Mouse (Mus musculus) retina, adult 2 months (tissue): ENCODE results near the gene Chd3.
"Not testable (repeated sequence)": the region's sequence is repeated elsewhere in the genome, so short reads cannot be mapped to it uniquely, and the experiment has no call there.

ENCODE experiments used
- DNase-seq: peaks from one replicate; pipeline ENCODE4 v3.0.0-alpha.2; 2012; ENCODE audit warnings: low read depth, low spot score

Chd3 gene

DNA sequence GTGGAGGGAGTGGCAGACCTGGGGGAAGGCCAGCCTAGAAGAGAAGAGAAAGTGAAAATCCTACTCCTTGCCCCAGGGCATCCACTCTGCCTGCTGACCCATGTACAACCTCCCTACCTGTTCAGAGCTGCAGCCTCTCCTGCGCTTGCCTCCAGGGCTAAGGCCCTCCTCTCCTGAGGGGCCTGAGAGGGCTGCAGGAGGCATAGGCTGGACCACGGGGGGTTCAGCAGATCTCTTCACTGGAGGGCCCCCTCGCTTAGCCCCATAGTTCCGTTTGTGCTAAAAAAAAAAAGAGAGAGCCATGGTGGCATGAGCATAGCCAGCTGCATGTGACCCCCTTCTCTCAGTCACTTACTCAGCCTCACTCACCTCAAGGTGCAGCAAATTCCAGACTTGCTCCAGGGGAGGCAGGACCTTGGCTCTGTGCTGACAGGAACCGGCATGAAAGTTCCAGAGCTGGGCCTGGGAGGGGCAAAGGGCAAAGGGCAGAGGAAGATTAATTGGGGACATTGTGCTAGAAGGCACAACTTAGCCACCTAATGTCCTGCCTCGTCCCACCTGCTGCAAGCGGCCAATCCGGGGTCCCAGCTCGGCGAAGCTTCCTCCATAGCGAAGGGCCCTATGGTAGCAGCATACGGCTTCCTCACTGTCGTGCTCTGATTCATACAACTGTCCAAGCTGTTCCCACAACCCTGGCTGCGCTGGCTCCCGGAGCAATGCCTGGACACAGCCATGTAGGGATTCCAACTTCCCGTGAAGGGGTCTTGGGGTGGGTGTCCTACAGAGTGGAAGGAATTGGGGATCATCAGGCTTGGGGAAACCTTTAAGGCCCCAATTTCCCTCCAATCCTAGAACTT, 37.9 kb upstream of the Chd3 start:
- no peak for DNase-seq

DNA sequence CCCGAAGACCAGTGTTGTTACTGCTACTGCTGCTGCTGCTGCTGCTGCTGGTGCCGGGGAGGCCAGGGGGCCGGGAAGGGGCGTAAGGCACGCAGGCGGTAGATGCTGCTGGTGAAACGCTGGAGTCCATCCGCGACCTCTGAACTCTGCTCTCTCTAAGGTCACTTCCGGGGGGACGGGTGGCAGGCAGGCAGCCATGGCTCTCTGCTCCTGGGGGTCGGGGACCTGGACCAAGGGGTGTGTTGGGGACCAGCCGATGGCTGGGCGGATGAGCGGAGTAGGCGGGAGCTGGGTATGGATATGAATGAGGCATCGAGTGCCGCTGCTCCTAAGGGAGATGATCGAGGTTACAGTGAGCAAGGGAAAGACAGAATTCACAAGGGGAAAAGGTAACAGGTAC, 37.1 kb upstream of the Chd3 start:
- no peak for DNase-seq

DNA sequence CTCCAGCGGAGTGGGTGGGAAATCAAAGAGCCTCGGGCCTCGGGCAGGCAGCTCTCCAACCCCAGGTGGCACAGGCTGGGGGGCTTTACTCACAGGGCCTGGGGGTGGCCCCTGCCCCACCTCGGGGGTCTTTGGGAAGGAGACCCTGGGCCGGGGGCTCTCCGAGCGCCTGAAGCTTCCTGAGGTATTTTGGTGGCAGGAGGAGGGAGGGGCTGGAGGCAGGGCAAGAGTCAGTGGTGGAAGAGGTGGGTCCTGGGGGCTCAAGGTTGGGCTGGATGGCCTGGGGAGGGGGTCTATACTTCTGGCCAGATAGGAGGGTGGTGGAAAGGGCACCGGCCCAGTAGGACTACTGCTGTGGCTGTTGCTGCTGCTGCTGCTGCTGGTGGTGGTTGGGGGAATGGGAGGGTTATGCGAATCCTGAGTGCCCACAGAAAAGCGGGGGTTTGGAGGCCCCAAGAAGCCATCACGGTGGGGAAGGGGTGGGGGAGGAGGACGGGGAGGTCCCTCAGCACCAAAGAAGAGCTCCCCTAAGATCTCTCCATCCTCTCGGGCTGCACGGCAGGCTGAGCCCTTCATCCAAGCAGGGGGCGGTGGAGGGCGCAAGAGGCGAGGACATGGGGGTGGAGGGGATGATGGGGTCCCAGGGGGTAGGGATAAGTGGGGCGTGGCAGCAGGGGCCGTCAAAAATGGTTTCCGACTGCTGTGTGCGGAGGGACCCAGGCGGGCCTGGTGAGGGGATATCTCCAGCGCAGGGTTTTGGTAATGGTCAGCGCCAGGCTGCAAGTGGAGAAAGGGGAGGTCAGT, 36.4 kb upstream of the Chd3 start:
- no peak for DNase-seq

DNA sequence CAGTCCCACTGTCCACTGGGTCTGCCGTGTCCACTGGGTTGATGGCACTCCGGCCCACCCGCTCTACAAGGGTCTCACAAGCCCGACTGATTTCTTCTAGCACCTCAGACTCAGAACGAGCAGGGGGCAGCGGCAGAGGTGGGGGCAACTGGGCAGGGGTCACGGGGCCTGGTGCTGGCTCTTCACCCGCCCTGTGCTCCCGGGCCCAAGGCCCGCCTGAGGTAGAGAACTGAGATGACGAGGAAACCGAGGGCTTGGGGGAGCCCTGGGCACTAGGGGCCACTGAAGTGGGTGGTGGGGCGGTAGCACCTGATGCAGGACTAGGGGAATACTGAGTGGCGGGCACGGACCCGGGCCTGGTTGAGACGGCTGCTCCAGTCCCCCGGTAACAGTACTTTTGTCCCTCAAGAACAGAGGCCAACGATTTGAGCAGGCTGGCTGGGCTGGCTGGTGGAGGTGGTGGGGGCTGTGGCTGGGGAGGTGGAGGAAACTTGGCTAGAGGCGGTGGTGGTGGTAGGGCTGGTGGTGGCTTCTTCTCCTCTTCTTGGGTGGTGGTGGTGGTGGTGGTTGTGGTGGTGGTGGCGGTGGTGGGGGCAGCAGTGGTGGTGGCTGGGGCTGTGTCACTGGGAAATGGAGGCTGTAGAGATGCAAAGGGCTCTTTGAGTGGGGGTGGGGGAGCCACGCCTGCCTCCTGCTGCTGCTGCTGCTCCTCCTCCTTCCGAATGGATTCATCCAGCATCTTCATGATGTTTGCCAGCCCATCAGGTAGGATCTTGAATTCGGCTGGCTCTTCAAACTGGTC, 35.6 kb upstream of the Chd3 start:
- no peak for DNase-seq

DNA sequence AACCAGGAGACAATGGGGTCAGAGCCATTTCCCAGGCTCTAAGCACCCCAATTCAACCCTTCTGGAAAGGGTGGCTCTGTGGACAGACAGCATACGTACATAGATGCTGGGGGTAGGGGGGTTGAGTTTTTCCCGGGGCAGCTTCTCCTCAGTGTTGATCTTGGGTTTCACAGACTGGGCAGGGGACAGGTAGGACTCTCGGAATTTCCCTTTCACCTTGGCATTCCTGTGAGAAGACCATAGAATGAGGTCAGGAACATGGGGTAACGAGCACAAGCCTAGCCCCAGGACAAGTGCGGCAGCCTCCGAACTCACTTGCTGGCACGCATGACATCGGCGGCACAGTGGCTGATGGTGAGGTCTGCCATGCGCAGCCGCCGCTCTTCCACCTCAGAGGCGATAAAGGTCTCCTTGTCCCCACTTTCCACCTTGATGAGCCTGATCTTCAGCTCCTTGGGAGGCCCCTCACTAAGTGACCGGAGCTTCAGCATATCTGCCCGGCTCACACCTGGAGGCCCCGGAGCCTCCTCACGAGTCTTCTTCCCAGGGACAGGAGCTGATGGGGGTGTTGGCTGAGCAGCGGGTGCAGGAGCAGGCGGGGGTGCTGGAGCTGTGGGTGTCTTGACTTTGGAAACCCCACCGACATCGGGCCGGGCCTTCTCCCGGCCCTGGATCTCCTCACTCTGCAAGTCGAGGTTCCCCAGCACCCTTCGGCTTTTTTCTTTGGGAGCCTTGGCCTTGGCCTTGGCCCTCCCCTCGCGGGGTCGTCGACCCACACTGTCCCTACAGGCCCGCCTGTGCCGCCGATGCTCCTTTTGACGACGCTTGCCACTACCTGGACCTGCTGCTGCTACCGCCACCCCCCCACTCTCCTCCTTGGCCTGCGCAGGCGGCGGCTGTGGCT, 34.7 kb upstream of the Chd3 start:
- no peak for DNase-seq

DNA sequence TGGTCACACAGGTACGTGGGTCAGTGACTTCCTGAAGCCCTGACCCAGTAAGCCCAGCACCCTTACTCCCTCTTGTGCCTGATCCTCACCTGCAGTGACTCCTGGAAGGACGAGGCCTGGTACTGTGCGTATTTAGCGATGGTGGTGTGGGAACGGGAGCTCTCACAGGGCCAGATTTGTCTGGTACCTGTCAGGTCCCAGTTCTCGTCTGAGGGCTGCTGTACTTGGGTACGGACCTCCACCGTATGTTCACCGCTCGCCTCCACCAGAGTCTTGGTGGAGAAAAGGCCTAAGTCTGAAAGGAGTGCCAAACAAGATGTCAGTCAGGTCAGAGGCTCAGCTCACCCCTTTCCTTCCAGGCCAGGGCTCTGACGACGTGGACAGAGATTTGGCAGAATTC, 32.8 kb upstream of the Chd3 start:
- DNase-seq, result no peak

DNA sequence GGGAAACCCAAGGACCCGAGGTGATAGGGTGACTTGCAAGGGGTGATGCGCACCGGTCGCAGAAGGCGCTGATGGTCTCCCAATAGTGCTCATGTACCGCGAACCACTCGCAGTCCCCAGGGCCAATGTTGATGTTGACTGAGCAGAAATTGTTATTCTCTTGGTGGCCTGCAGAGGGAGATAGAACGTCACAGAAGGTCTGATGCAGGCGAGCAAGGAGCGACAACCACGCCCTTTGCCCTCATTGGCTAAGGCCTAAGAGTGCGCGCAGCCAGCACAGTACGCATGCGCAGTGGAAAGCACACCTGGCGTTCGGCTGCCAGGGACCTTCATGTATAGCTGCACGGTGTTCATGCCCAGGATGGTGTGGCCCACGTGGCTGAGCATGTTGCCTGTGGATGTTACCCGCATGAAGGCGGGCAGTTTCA, 32.0 kb upstream of the Chd3 start:
- peak; percentile 92 for DNase-seq

DNA sequence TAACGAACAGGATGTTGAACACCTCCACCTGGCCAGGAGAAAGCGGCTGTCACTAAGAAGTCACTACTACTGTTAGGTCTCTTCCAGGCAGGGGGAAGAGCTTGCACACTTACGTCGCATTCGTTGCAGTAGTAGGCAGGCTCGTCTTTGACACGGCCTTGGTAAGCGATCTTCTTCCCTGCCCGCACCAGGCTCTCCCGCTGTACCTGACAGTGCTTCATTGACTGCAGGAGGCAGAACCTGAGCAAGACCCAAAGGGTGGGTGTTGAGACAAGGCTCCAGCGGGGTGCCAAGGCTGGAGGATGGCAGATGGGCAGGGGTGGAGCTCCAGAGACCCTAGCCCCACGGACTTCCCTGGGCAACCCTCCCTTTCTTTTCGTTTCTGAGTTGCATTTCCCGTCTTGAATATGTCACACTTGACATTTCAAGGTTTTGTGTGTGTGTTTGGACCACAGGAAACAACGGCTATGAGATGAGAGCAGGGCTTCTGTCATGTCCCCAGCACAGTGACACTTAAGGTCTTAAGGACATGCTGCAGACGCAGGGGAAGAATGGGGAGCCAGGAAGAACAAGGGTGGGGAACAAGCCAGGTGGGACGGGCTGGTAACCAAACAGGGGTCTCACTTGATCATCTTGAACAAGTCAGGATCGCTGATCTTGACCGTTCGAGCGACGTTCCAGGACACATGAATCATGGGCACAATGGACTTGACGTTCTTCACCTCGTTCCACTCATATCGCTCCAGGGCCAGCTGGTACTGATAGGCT, 31.1 kb upstream of the Chd3 start:
- DNase-seq, result no peak

DNA sequence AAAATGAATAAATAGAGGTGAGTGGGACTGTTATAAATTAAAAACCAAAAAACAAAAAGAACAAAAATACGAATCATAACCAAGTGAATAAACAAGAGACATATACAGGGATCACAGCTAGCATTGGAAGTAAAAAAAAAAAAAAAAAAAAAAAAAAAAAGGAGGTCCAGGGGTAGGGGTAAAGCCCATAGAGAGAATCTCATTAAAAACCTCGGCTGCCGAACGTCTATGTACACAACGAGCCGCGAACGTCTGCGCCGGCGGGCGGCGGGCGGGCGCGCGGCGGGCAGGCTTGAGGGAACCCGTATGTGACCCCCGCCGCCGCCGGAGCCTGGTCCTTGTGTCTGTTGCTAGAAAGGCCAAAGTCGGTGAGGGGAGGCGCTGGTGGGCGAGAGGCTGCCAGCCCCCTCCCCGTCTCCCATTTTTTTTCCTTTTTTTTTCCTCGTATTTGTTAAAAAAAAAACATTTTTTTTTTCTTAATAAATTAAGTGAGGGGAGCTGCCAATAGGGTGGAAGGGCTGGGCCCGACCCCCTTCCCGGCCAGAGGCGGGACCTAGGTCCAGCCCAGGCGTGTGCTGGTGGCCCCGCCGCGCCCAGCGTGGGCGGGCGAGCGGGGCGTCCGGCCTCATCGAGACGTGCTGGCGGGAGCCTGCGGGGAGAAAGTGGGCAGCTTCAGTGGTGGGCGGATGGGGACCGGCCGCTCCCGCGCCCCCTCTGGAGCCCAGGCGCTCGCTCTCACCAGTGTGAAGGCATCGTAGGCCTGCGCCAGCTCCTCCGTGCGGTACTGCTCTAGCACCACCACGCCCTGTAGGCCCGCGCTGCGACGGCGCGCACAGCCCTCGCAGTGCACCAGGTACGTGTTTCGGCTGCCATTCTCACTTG, 30.2 kb upstream of the Chd3 start:
- DNase-seq, result no peak

DNA sequence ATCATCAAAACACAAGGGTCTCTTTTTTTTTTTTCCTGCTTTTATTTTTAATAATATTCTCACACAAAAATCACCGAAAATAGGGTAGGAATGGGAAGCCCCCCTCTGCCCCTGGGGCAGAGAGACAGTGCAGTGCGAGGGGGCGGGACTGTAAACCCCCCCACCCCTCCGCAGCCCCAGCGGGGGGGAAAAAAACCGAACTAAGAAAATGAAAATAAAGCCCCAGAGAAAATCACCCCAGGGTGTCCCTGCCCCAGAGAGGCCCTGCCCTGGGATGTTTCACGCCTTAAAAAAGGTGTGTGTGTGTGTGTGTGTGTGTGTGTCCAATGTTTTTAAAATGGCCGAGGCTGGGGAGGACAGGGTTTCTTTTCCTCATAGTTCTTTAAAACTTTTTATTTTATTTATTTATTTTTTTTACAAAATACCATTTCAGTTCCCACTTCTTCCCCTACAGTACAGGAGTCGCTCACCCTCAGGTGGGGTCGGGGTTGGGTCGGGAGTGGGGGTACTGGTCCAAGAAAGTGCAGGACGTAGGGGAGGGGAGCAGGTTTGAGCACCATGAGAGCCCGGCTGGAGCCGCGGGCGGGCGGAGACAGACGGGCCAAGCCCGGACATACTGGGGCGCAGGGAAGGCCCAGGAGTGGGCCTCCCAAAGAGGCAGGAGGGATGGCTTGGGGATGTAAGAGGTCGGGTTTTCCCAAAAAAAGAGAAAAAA, 29.4 kb upstream of the Chd3 start:
- no peak for DNase-seq

DNA sequence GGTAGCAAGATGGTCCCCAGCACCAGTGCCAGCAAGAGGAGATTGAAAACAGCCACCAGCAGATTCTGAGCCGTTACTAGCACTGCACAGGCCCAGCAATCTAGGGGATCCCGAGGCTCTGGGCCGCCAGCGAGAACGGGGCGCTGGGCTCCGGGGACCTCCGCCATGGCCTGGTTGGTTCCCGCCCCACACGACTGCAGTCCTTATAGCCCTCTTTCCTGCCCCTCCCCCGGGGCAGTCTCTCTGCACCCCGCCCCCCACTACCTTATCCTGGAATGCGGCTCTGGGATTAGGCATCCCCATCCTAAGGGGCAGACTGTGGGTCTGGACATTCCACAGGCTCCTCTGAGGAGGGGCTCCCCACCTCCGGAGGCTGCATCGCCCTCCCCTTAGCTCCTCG, 28.9 kb upstream of the Chd3 start, which contains the start of gene Tmem88:
Gene Tmem88, minus strand, starts transcription at position 176 of the 400 bp plus-strand sequence.
- no peak for DNase-seq

DNA sequence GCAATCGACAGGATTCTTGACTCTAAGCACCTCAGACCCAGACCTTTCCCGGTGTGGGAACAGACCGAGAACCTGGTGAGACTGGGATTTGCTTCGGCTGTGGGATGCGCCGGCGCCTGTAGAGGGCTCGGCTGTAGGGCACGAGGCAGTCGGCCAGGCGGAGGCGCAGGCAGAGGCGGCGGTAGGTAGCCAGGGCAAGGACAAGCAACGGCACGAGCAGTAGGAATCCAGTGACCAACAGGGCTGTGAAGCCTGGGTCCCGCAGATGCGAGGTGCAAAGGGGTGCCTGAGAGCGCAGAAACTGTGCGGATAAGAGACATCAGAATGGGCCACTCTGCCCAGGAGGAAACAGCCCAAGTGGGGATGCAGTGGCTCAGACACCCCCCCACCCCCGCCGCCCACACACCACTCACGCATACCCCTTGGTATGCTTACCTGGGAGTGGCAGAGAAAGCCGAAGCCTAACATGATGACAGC, 28.4 kb upstream of the Chd3 start:
- DNase-seq, result no peak

DNA sequence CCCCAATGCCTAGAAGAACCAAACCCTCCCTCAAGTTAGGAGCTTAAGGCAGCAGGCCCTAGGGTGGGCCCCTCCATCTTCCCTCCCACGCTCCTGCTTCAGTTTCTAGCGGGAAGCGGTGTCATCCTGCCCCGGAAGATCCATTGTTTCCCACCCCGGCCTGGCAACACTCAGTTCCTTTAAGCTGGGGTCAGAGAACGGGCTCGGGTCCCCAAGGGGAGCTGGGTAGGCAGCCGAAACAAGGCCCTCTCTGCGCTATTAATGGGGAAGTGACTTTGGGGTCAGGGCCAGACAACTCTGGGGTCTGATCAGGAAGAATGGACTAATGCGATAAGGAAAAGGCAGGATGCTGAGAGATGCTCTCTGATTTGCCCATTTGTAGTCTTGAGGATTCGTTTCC, 27.6 kb upstream of the Chd3 start:
- no peak for DNase-seq

DNA sequence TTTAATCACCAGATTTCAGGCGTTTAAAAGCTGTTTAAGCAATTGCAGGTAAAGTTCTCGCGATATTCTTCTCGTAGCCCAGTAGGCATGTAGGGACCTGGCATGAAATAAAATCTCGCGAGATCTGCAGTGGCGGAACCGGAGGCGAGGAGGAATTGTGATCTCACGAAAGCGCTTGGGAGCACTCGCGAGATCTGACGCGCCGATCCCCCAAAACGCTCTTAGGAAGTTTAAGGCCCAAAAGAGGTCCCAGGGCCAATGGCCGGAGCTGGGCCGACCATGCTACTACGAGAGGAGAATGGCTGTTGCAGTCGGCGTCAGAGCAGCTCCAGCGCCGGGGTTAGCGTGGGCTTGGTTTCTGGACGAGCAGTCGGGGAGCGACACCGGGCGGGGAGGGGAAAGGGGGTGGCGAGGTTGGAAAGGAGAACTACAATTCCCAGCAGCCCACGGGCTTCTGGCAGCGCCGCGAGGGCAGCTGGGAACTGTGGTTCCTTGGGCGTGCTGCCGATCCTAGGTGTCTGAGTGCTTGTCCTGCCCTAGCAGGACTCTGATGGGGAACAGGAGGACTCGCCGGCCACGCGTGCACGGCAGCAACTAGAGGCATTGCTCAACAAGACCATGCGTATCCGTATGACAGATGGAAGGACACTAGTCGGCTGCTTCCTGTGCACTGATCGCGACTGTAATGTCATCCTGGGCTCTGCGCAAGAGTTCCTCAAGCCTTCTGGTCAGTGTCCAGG, 26.6 kb upstream of the Chd3 start:
- DNase-seq, result peak; percentile 99

DNA sequence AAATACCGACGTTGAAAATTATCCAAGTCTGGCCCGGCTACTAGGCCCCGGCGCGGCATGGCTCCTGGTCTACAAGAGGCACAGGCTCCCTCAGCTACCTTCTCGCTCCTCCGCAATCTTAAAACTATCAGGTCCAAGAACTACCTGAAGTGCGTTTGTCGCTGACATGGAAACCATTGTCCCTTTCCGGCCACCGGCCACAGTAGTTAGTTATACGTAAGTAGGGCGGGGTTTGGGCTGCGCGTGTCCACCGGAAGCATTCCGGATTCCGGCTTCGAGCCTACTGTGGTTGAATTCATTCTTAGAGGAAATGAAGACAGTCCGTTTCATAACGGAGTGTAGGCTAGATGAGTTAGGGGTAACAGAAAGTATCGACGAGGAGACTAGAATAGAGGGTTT, 26.0 kb upstream of the Chd3 start, which contains the start of the genes Naa38 and Cyb5d1:
Gene Naa38, plus strand, starts transcription at position 253 of the 399 bp plus-strand sequence.
Gene Cyb5d1, minus strand, starts transcription at position 397 of the 399 bp plus-strand sequence.
- peak; percentile 87 for DNase-seq

DNA sequence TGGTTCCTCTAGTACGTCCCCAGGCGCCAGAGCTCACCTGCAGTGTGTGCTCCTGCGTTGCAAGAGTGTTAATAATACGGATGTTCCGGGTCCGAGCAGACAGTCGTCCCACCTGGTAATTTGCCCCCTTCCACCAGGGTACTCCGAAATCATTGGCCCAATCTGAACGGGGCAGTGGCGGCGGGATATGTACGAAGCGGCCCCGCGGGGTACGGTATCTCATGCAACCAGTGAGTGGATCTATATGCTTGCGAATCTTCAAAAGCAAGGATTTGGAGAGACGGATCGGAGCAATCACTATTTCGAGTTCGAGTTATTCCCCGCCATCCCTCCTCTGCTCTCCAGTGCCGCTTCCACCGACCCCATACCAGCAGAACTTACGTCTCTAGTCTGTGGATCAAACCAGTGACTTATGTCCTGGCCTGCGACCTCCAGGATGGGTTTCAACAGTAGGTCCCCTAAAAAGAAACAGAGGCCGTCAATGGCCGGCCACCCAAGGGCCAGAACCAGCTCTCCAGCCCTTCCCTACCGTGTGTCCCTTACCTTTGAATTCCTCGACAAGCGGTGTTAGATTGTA, 25.5 kb upstream of the Chd3 start:
- DNase-seq, result not testable (repeated sequence)

DNA sequence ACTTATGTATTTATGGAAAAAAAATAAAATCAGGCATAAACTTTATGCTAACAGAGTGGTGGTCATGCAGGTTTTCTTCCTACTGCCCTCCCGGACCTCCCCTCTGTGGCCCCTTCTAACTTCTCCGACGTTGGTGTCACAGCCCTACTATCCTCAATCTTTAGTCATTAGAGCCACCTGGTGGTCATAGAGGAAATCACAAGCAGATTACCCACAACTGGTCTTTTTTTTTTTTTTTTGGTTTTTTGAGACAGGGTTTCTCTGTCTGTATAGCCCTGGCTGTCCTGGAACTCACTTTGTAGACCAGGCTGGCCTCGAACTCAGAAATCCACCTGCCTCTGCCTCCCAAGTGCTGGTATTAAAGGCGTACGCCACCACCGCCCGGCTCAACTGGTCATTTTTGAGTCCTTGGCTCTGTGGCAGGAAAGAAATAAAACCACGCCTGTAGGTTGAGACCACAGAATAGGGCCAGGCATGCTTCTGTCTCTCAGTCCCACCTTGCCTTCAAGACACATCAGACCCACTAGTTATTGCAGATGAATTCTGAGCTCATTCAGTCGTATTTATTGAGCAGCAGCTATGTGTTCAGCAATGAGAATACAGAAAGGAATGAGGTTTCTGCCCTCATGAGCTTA, 21.3 kb upstream of the Chd3 start:
- no peak for DNase-seq
